Mouse (Mus musculus): ENCODE measurements at regions not wholly inside any gene's neighbourhood (a gene's known extent, or its start where the extent isn't known, plus 50 kb on each side); places are given as distances from the start of the nearest gene placed in this dataset.

DNA sequence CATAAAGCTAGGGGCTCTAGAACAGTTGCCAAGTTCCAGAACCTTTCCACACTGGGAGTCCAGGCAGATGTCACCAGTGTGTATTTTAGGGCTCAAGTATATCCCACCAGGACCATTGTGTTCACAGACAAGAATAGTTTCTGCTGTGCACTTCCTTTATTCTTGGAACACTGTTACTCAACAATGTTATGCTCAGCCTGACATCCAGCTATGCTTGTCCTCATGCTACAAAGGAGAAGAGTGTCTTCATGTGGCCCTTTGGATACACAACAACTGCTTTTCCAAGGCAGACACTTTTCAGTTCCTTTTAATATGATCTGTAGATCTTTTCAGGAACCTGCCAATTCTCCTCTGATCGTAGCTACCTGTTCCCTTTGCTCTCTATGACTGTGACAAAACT lies 270.4 kb upstream of the Dab2 start:
- DNase-seq (ENCODE audit: low read depth) = no peak

DNA sequence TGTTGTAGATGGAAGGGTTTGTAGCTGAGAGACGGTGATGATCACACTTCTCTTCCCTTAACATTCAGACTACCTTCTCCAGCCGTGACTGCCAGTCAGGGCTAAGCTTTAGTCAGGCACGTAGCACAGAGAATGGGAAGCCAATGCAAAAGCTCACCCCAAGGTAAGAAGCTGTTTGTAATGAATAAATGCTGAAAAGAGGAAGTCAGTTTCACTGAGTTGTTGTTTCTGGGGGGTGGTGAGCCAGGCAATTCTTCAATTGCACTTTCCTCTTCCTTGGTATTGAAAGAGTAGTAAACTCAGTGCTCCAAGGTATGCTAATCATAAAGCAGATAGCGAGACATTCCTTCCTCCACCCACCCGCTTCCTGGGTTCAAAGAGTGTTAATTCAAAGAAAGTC lies 269.2 kb upstream of the Dab2 start:
- no peak for DNase-seq (ENCODE audit: low read depth)

DNA sequence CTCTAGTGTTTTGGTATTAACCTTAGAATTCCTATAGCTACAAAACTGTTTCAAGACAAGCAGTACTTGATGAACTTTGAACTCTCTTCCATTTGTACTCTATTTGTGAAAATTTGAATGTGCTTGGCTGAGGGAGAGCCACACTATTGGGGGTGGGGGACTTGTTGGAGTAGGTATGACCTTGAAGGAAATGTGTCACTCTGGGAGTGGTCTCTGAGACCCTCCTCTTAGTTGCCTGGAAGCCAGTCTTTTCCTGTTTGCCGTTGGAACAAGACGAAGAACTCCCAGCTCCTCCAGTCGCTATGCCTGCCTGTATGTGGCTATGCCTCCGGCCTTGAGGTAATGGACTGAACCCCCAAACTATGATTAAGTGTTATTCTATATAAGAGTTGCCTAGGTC lies 265.4 kb upstream of the Dab2 start:
- no peak for DNase-seq (ENCODE audit: low read depth)

GRCm38 (mm10) chr15:6044511-6045256 lies 254.9 kb upstream of the Dab2 start:
- no peak for DNase-seq (ENCODE audit: low read depth)

- DNase-seq (ENCODE audit: low read depth) = no peak
These were observed 243.9 kb upstream of the Dab2 start for GRCm38 (mm10) chr15:6055703-6056102.

DNA sequence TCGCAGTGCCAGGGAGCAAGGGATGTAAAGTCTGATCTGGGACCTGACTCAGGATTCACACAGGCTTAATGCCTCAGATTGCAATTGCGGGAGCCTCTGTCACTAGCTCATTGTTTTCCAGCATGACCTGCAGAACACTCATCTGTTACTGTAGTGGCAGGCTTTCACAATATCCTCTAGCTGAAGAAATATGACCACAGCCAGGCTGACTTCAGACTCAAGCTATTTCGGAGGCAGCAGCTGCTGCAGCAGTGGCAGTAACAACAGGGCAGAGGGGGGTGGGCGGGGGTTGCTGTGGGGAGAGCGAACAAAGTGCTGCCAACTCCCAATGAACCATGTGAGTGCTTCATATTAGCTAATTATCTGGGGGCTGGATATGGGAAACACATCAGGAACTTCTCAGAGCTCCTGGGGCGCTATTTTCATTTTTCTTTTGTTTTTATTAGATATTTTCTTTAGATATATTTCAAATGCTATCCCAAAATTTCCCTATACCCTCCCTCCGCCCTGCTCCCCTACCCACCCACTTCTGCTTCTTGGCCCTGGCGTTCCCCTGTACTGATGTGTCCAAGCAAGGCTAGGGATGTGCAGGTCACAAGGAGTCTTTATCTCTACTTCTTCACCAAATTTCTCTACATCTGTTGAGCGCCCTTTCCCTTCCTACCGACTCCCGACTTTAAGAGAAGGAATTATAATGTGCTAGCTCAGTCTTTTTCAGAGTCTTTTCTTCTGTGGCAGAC lies 242.5 kb upstream of the Dab2 start:
- DNase-seq (ENCODE audit: low read depth) = no peak

DNA sequence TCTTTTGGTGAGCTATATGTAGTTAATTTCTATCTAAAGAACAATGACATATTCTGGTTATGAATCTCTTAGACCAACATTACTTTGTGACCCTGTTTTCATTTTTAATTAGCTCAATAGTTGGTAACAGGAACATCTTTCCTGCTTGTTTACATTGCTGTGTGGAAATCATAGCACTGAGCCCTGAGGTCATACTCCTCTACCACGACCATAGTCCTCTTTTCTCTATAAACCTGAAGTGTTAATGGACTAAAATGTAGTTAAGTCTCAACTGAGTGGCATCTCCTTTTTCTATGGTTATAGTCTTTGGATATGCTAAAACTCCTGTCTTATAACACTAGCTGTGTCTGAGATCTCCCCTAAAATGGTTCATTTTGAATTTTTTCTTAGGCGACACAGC lies 240.2 kb upstream of the Dab2 start:
- no peak for DNase-seq (ENCODE audit: low read depth)

DNA sequence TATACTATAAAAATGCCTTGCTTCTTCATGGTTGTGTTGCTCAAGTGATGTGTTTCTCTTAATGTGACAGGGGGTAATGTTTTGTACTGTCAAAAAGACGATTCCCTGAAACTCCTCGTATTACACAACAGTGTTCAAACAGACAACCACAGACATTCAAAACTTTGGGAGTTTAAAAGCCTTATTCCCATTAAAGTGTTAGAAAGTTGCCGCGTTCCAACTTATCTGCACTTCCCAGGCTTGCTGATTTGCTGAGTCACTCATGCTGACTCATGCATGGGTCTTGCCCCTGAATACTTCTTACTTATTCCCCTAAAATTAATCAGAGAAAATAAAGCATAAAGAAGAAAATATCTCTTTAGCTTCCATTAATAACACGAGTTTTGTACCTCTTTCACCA lies 239.8 kb upstream of the Dab2 start:
- DNase-seq (ENCODE audit: low read depth) = peak; percentile 25

DNA sequence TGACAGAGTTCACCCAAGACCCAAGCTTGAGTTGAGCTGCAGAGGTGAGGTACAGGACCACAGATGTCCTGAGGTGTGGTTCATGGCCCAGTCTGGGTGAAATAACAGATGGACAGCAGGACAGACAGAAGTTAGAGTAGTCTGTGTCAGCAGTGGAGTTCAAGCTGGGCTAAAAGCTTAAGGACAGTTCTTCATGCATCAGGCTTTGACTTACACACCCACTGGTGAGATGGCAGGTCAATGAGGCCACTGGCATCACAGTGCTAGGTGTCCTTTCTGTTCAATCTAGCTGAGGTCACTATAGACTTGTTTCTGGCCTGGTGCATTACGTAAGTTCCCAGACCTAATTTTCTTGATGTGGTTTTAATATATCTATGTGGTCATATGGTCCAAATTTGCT lies 238.9 kb upstream of the Dab2 start:
- DNase-seq (ENCODE audit: low read depth) = no peak

GRCm38 (mm10) chr15:6065100-6065499 lies 234.5 kb upstream of the Dab2 start:
- no peak for DNase-seq (ENCODE audit: low read depth)

DNA sequence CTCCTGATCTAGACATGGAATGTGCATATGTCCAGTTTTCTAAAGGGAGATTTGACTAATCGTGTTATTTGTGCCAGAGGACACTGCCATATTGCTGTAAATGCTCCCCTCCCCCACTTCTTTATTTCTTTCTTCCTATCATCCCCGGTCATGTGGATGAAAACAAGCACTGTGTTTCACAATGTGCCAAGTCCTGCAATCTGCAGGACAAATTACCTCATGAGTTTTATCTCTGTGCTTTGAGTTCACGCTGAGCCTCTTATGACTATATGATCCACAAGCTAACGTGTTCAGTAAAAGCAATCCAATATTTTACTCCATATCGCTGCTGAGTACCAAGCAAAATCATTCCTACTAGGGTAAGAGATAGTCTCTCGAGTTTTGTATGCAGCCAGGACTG lies 232.2 kb upstream of the Dab2 start:
- DNase-seq (ENCODE audit: low read depth) = no peak

DNA sequence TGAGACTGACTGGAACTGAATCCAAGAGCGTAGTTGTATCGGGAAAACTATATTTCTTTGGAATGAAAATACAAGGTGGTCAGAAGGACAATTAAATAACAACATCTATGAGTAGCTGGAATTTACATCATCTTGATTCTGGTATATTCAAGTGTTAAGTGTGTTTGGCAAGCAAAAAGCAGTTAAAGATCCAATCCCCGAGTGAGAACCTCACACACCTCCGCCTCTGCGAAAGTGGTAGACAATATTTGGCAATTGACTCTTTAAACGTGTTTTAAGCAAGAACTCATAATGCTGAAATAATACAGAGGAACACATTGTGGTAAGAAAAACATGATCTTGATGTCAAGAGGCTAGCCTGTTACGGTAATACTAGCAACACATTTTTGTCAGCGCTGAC lies 231.2 kb upstream of the Dab2 start:
- DNase-seq (ENCODE audit: low read depth) = no peak

- DNase-seq (ENCODE audit: low read depth) = no peak
These were observed 227.7 kb upstream of the Dab2 start for GRCm38 (mm10) chr15:6071873-6072272.

GRCm38 (mm10) chr15:6072920-6073319 lies 226.7 kb upstream of the Dab2 start:
- DNase-seq (ENCODE audit: low read depth) = no peak

- DNase-seq (ENCODE audit: low read depth) = peak; percentile 38
These were observed 218.6 kb upstream of the Dab2 start for GRCm38 (mm10) chr15:6080714-6081635.

DNA sequence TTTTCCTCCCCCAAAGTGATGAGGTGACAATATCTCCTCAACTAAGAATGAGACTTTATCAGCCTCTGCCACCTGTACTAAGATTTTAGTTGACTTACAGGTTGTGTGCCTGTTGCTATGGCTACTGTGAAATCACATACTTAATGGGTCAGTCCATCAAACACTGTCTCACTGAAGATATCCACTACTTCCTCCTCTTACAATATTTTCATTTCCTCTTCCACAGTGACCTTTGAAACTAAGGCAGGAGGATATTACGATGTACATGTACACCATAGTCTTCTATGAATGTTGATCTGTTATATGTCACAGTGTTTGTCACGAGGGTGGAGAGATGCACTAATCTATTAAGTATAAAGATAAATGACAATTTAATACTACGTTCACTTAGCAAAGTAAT lies 212.4 kb upstream of the Dab2 start:
- DNase-seq (ENCODE audit: low read depth) = no peak

GRCm38 (mm10) chr15:6088498-6088897 lies 211.1 kb upstream of the Dab2 start:
- no peak for DNase-seq (ENCODE audit: low read depth)

DNA sequence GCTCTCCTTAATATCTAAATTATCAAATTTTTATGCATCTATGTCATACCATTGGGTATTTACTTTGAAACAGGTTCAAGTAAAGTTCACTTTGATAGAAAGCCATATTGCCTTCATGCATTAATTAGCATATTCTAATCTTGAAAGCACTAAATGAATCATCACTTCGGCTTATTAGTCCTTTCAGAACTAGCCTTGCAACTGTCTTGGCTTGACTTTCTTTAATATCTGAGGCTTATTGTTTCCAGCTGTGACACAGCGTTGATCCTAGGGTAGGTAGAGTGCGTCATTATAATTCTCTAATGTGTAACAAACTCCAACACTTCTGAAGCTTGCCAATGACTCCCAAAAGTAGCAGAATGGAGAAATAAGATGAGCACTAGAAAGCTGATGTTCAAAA lies 169.9 kb upstream of the Dab2 start:
- no peak for DNase-seq (ENCODE audit: low read depth)

GRCm38 (mm10) chr15:6132216-6132615 lies 167.4 kb upstream of the Dab2 start:
- DNase-seq (ENCODE audit: low read depth) = no peak

GRCm38 (mm10) chr15:6145071-6145470 lies 154.5 kb upstream of the Dab2 start:
- no peak for DNase-seq (ENCODE audit: low read depth)

- no peak for DNase-seq (ENCODE audit: low read depth)
These were observed 144.9 kb upstream of the Dab2 start for GRCm38 (mm10) chr15:6154706-6155105.

DNA sequence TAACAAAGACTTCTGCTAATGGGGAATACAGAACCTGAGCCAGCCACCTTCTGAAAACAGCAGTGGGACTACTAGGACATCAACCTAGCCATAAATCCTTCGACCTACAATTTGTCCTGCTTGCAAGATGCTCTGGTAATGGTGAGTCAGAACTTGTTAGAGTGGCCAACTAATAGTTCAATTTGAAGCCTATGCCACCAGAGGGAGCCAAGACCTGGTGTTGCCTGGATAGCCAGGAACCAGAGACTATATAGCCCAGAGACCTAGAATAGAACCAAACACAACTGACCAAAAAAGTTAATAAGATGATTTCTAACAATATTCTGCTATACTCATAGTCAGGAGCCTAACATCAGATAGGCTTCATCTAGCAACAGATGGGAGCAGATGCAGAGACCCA lies 119.3 kb upstream of the Dab2 start:
- DNase-seq (ENCODE audit: low read depth) = no peak

GRCm38 (mm10) chr15:6183627-6184026 lies 116.0 kb upstream of the Dab2 start:
- DNase-seq (ENCODE audit: low read depth) = no peak
